Mouse (Mus musculus) embryonic fibroblast, embryonic 13.5 days (primary cell): ENCODE results near the gene Hs3st4.

Source experiments
- CTCF ChIP-seq: IDR thresholded peaks from 2 replicates; pipeline ENCODE4 v1.5.1; 2011; ENCODE audit warnings: mild to moderate bottlenecking, control low read depth, low read length, moderate library complexity, borderline replicate concordance; ENCODE audit not compliant: insufficient read depth
- POLR2A ChIP-seq: IDR thresholded peaks from 2 replicates; pipeline ENCODE4 v1.6.1; 2011; ENCODE audit warnings: low read depth, mild to moderate bottlenecking, control low read depth, low read length, moderate library complexity

DNA sequence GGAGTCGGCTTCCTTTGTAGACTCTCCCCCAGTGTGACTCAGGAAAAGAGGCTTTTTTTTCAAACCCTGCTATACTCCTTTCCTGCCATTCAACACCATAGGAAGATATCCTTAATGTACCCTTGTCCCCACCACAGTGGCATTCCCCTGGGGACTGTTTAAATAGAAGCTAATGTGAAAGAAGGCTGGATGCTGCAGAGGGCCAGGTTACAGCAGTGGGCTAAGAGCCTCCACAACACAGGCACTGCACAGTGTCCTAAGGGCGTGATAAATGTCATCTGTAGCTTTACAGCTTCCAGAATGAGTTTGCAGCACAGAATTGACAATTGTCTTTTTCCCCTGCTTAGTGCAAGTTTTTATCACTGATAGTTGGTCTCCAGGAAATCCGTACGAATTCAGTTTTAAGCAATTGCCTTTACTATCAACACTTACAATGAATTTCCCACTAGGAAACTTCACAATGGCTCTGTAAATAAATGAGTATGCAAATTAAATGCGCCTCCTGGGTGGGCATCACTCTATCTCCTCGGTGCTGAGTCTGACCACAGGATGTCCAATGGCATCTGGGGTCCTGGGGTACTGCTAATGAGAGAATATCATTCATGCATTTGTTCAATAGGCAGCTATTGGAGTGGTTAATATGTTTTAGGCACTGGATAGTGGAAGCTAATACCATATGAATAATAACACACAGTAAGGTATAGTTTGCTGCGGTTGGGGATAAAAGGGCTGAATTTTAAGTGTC is 257.4 kb downstream of the Hs3st4 start:
- TF ChIP-seq POLR2A (no peak), CTCF (no peak)
